Mouse (Mus musculus): ENCODE results near the gene Slx4ip. TPM values are rescaled to one million over a fixed set of nuclear protein-coding genes. Genes with fewer than 3 reads are reported as not detected.

The Slx4ip gene
- polyA plus RNA-seq, 1 experiment from 2014 or later = 8.3 TPM

GRCm38 (mm10) chr2:136913021-136913420 is 22.0 kb downstream of the Slx4ip start:
- no peaks in the 10 kb centered on the region for H3K27me3 ChIP-seq
- whole genome bisulfite sequencing = 87% methylated on average over 3 of the region's 3 CpGs
- no peak for ATAC-seq (replicated peaks; ENCODE audit: low FRiP score)

GRCm38 (mm10) chr2:136914334-136914902 is 23.4 kb downstream of the Slx4ip start:
- no peaks in the 10 kb centered on the region for H3K36me3 ChIP-seq

More at GRCm38 (mm10) chr2:136913021-136913420, 22.0 kb downstream of the Slx4ip start:
- H3K9ac ChIP-seq = no peak overlapping the region
- no peak overlapping the region for H3K4me3 ChIP-seq (replicated peaks)
- H3K27ac ChIP-seq = no peak overlapping the region
- no peaks in the 10 kb centered on the region for H3K36me3 ChIP-seq
- H3K4me2 ChIP-seq = no peak overlapping the region
- H3K4me1 ChIP-seq = peaks cover 2% of the 10 kb centered on the region; the same call in 1 of the 2 replicates
- no peaks in the 10 kb centered on the region for H3K9me3 ChIP-seq (replicated peaks)

GRCm38 (mm10) chr2:136919433-136919832 is 28.4 kb downstream of the Slx4ip start:
- H3K4me3 ChIP-seq (replicated peaks) = no peak overlapping the region
- peaks cover 12% of the 10 kb centered on the region; the same call in 1 of the 2 replicates for H3K4me1 ChIP-seq
- H3K27ac ChIP-seq = no peak overlapping the region
- ATAC-seq (replicated peaks; ENCODE audit: low FRiP score) = no peak
- no peaks in the 10 kb centered on the region for H3K27me3 ChIP-seq
- no peaks in the 10 kb centered on the region for H3K36me3 ChIP-seq
- no peak overlapping the region for H3K9ac ChIP-seq
- no peak overlapping the region for H3K4me2 ChIP-seq
- 96% methylated on average over 1 of the region's 1 CpGs for WGBS
- no peaks in the 10 kb centered on the region for H3K9me3 ChIP-seq (replicated peaks)

More at GRCm38 (mm10) chr2:136914334-136914902, 23.4 kb downstream of the Slx4ip start:
- WGBS = 53% methylated on average over 3 of the region's 3 CpGs
- no peaks in the 10 kb centered on the region for H3K27me3 ChIP-seq
- H3K4me2 ChIP-seq = no peak overlapping the region
- H3K9ac ChIP-seq = no peak overlapping the region
- peaks cover 2% of the 10 kb centered on the region; the same call in 1 of the 2 replicates for H3K4me1 ChIP-seq
- H3K9me3 ChIP-seq (replicated peaks) = no peaks in the 10 kb centered on the region
- H3K4me3 ChIP-seq (replicated peaks) = no peak overlapping the region
- ATAC-seq (replicated peaks; ENCODE audit: low FRiP score) = peak; percentile 56; the same call in 1 of the 2 replicates
- no peak overlapping the region for H3K27ac ChIP-seq

GRCm38 (mm10) chr2:136920257-136920993 is 29.4 kb downstream of the Slx4ip start:
- no peak overlapping the region for H3K4me2 ChIP-seq
- H3K9me3 ChIP-seq (replicated peaks) = no peaks in the 10 kb centered on the region
- ATAC-seq (replicated peaks; ENCODE audit: low FRiP score) = no peak
- H3K36me3 ChIP-seq = no peaks in the 10 kb centered on the region
- H3K4me1 ChIP-seq = peaks cover 12% of the 10 kb centered on the region; the same call in 1 of the 2 replicates
- H3K27me3 ChIP-seq = no peaks in the 10 kb centered on the region
- H3K4me3 ChIP-seq (replicated peaks) = no peak overlapping the region
- no peak overlapping the region for H3K9ac ChIP-seq
- no peak overlapping the region for H3K27ac ChIP-seq
- WGBS = 53% methylated on average over 3 of the region's 3 CpGs

- no peaks in the 10 kb centered on the region for H3K36me3 ChIP-seq
- WGBS = 56% methylated on average over 4 of the region's 4 CpGs
- no peak overlapping the region for H3K4me3 ChIP-seq (replicated peaks)
- no peaks in the 10 kb centered on the region for H3K9me3 ChIP-seq (replicated peaks)
- peaks cover 12% of the 10 kb centered on the region; the same call in 1 of the 2 replicates for H3K4me1 ChIP-seq
- H3K27ac ChIP-seq = no peak overlapping the region
- no peaks in the 10 kb centered on the region for H3K27me3 ChIP-seq
- ATAC-seq (replicated peaks; ENCODE audit: low FRiP score) = peak; percentile 52; the same call in 1 of the 2 replicates
- no peak overlapping the region for H3K9ac ChIP-seq
- H3K4me2 ChIP-seq = no peak overlapping the region
Observed at GRCm38 (mm10) chr2:136921003-136921408, 30.0 kb downstream of the Slx4ip start.

GRCm38 (mm10) chr2:136936391-136937288 is 45.6 kb downstream of the Slx4ip start:
- H3K4me2 ChIP-seq = no peak overlapping the region
- H3K4me3 ChIP-seq (replicated peaks) = no peak overlapping the region
- H3K36me3 ChIP-seq = no peaks in the 10 kb centered on the region
- H3K4me1 ChIP-seq = no peaks in the 10 kb centered on the region
- no peaks in the 10 kb centered on the region for H3K27me3 ChIP-seq
- no peak overlapping the region for H3K9ac ChIP-seq
- no peak overlapping the region for H3K27ac ChIP-seq
- ATAC-seq (replicated peaks; ENCODE audit: low FRiP score) = no peak
- WGBS = 90% methylated on average over 4 of the region's 4 CpGs
- H3K9me3 ChIP-seq (replicated peaks) = no peaks in the 10 kb centered on the region

GRCm38 (mm10) chr2:136938249-136938648 is 47.2 kb downstream of the Slx4ip start:
- ATAC-seq (replicated peaks; ENCODE audit: low FRiP score) = no peak
- no peak overlapping the region for H3K27ac ChIP-seq
- no peak overlapping the region for H3K4me3 ChIP-seq (replicated peaks)
- H3K4me1 ChIP-seq = no peaks in the 10 kb centered on the region
- H3K36me3 ChIP-seq = no peaks in the 10 kb centered on the region
- no peak overlapping the region for H3K9ac ChIP-seq
- H3K4me2 ChIP-seq = no peak overlapping the region
- 91% methylated on average over 1 of the region's 1 CpGs for WGBS
- H3K27me3 ChIP-seq = no peaks in the 10 kb centered on the region
- H3K9me3 ChIP-seq (replicated peaks) = no peaks in the 10 kb centered on the region

GRCm38 (mm10) chr2:136946297-136946696 is 55.3 kb downstream of the Slx4ip start:
- no peaks in the 10 kb centered on the region for H3K36me3 ChIP-seq
- ATAC-seq (replicated peaks; ENCODE audit: low FRiP score) = no peak
- WGBS = 77% methylated on average over 5 of the region's 5 CpGs

GRCm38 (mm10) chr2:136947500-136947899 is 56.5 kb downstream of the Slx4ip start:
- Histone ChIP-seq H3K36me3 (no peaks in the 10 kb centered on the region), H3K4me1 (peaks cover 10% of the 10 kb centered on the region; the same call in 1 of the 2 replicates), H3K27me3 (no peaks in the 10 kb centered on the region), H3K9me3 (replicated peaks) (no peaks in the 10 kb centered on the region), H3K4me2 (no peak overlapping the region), H3K27ac (no peak overlapping the region), H3K9ac (no peak overlapping the region), H3K4me3 (replicated peaks) (no peak overlapping the region)
- ATAC-seq (replicated peaks; ENCODE audit: low FRiP score) = no peak
- WGBS = 76% methylated on average over 4 of the region's 4 CpGs

More at GRCm38 (mm10) chr2:136946297-136946696, 55.3 kb downstream of the Slx4ip start:
- H3K4me1 ChIP-seq = peaks cover 8% of the 10 kb centered on the region; the same call in 1 of the 2 replicates
- H3K4me3 ChIP-seq (replicated peaks) = no peak overlapping the region
- H3K27ac ChIP-seq = no peak overlapping the region
- no peaks in the 10 kb centered on the region for H3K27me3 ChIP-seq
- H3K9me3 ChIP-seq (replicated peaks) = no peaks in the 10 kb centered on the region
- H3K9ac ChIP-seq = no peak overlapping the region
- no peak overlapping the region for H3K4me2 ChIP-seq

GRCm38 (mm10) chr2:136947937-136948336 is 56.9 kb downstream of the Slx4ip start:
- Histone ChIP-seq H3K27me3 (no peaks in the 10 kb centered on the region), H3K4me2 (no peak overlapping the region), H3K9ac (no peak overlapping the region), H3K4me3 (replicated peaks) (no peak overlapping the region), H3K27ac (no peak overlapping the region), H3K36me3 (no peaks in the 10 kb centered on the region), H3K9me3 (replicated peaks) (no peaks in the 10 kb centered on the region), H3K4me1 (peaks cover 10% of the 10 kb centered on the region; the same call in 1 of the 2 replicates)
- 17% methylated on average over 5 of the region's 5 CpGs for WGBS
- 0 out of 2 replicates have a peak, but pooled peaks have one; percentile 29 for ATAC-seq (replicated peaks; ENCODE audit: low FRiP score)

- Histone ChIP-seq H3K36me3 (no peaks in the 10 kb centered on the region), H3K4me3 (replicated peaks) (no peak overlapping the region), H3K9ac (no peak overlapping the region), H3K4me1 (peaks cover 10% of the 10 kb centered on the region; the same call in 1 of the 2 replicates), H3K27ac (no peak overlapping the region), H3K9me3 (replicated peaks) (no peaks in the 10 kb centered on the region), H3K4me2 (no peak overlapping the region), H3K27me3 (no peaks in the 10 kb centered on the region)
- WGBS = 62% methylated on average over 1 of the region's 1 CpGs
- peak; percentile 67; the same call in 1 of the 2 replicates for ATAC-seq (replicated peaks; ENCODE audit: low FRiP score)
Observed at GRCm38 (mm10) chr2:136952238-136952637, 61.2 kb downstream of the Slx4ip start.
